Mouse (Mus musculus): Measurements from ENCODE around the gene Zfp84.
"Not testable (repeated sequence)": the region's sequence is repeated elsewhere in the genome, so short reads cannot be mapped to it uniquely, and the experiment has no call there.

The Zfp84 gene

DNA sequence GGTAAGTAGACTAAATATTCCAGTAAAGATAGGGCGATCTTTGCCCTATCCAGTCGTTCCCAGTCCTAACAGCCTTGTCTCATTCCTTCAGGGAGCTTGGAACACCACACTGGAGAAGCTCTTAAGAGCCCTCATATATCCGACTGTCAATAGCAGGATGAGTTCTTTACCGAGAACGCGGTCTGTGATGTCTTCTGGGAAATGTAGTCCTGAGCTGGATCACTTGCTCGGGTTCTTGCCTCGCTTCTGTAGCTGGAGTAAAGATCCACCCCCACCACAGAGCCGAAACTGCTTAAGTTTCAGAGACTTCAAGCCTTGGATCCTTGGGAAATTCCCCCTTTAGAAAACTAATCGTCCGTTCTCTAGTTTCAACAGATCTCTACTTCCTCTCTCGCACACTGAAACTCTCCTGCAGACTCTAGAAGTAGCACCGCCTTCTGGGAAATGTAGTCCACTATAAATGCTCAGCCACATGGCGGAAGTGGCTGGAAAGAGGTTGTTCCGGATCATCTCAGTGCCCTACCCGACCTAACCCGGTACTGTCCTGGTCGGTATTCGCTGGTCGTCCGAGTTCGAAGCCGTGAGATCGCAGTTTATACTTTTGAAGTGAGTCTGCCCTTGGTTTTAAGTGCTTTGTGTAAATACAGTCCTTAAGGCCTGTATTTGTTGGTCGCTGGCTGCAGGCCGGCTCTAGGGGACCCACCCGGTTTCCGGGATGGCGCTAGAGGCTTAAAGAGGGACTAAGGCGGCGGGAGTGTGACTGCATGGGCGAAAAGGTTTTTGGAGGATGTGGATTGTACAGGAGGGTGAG, at the start of gene Zfp84:
Gene Zfp84, plus strand, starts transcription at position 463 of the 811 bp plus-strand sequence.
- in situ Hi-C loops (cut with MboI, MseI) = loop anchor here (5.0 kb wide), 1 partner anchor 44 kb away; no protein-coding TSS in a partner anchor

DNA sequence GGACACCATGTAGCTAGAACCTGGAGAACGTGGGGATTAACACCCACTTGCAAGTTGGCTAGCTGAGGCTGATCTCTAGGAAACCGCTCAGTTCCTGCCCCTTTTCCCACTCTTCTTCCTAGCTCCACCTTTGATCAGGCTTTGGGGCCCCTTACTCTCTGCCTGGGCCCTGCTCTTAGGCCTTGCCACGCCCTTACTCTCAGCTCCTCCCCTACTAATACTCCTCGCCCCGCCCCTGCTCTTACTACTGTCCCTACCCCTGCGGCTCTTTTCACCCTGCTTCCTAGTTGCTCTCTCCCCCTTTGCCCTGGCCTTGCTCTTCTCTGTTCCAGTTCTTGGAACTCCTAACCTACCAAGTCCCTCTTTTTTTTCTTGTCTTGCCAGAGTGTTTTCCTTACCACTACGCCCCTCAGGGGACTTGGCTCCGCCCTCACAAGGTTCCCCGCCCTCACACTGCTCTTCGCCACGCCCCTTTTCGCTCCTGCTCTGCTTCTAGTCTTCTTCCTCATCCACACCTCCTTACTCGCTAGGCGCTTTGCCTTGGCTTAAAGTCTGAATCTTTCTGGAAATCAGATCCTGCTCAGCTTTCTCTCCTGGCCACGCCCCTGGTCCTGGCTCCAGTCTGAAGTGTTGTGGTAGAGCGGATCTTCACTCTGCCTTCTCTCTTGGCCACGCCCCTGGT, 42.8 kb upstream of the Zfp84 start:
- in situ Hi-C loops (cut with MboI, MseI) = not testable (repeated sequence)

DNA sequence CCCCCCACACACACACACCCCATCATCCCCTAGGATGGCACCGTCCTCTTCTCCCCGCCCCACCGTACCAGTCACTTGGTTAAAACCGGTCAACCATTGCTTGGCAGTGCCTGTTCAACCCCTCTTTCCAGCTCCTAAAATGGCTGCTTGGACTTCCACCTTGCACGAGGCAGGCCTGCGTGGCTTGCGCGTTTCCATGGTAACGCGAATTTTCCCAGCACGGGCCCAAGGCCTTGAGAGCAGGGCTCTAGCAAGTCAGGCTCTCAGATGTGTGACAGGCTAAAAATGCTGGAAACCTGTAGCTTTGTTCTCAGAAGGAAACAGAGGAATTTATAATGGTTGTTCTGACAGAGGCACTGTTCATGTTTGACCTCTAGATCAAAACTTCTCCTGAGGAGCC, 41.5 kb upstream of the Zfp84 start, which contains the start of gene Catsperg2:
Gene Catsperg2, minus strand, starts transcription at position 173 of the 400 bp plus-strand sequence.
- in situ Hi-C loops (cut with MboI, MseI) = not testable (repeated sequence)

DNA sequence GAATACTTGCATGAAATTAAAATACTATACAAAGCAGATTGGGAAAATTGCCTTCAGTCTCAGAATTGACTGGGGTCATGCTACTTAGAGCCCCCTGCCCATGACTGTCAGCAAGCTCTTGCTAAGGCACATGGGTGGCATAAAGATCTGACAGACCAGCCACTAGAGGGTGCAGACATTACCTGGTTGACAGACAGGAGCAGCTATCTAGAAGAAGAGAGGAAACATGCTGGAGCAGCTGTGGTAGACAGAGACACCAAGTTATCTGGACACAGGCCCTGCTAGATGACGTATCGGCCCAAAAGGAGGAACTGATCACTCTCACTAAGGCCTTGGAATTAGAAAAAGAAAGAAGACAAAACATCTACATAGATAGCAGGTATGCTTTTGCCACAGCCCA, 40.3 kb upstream of the Zfp84 start:
- in situ Hi-C loops (cut with MboI, MseI) = no loop called here

DNA sequence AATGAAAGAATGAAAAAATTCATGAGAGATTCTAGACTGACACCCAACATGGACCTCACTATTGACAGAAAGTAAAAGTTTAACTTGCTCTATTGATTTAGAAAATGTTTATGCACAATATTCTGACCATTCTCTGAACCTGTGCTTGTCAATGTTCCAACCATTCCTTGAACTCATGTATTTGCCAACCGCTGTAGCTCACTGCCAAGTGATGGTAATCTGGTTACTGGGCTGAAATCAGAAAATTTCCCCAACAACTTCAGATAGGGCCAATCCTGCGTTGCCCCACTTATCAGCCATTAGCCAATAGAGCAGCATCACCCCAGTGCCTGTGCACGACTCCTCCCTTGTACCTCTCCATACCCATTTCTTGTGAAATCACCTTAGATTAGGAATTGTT, 26.1 kb upstream of the Zfp84 start:
- in situ Hi-C loops (cut with MboI, MseI) = no loop called here

DNA sequence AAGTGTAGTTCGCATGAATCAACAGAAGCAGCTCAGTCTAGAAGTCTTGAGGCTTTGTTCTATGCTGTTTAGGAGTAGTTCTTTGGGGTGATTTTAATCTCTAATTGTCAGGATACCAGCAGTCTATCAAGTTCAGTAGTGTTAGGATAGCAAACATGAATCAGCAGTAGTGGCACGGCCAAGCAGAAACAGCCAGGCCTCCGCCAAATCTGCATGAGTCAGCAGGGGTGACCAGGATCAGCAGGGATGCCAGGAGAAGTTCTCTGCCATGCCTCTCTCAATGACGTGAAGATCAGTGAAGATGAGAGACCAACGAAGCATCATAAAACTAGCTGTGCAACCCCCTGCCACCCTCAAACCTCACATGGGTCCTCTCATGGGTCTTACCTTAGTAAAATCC, 7.9 kb upstream of the Zfp84 start:
- in situ Hi-C loops (cut with MboI, MseI) = no loop called here

DNA sequence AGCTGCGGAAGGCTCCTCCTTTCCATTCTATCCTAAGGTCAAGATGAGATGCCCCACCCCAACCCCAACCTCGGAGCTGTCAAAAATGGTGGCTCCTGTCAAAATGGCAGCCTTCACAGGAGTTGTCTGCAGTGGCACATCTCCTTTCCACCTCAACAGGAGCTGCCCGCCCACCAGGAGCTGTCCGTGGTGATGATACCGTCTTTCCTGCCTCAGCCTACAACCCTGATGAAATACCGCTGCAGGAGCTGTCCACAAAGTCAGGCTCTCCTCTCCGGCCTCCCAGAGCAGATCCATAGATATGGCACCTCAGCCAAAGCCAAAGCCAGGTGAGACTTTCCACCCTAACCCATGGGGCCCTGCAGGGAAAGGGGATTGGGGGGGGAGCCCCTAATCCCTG, 3.6 kb upstream of the Zfp84 start:
- in situ Hi-C loops (cut with MboI, MseI) = loop anchor here (5.0 kb wide), 1 partner anchor 48 kb away; no protein-coding TSS in a partner anchor

DNA sequence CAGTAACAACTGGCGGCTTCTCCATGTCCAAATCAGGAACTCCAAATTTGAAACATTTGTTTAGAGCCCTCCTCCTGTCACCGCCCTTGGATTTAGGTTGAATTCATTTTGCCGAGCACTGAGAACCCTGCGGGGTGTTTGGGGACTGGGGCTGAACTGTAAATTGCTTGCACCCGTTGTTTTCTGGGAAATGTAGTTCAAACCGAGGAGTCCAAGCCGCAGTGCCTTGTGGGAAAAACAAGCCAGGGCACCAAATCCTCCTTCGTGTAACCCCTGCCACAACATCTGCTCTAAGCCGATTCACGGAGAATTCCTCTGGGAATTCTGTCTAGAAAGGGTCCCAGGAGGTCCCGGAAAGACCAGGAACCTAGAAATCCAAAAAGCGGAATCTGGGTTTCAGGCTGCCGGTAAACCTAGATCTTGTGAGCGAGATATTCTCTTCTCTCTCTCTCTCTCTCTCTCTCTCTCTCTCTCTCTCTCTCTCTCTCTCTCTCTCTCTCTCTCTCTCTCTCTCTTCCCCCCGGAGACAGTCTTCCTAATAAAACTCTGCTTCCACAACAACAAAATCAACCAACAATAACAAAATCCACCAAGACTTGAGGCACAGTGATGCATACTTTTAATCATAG, 1.2 kb upstream of the Zfp84 start:
- in situ Hi-C loops (cut with MboI, MseI) = loop anchor here (5.0 kb wide), 1 partner anchor 45 kb away; no protein-coding TSS in a partner anchor

DNA sequence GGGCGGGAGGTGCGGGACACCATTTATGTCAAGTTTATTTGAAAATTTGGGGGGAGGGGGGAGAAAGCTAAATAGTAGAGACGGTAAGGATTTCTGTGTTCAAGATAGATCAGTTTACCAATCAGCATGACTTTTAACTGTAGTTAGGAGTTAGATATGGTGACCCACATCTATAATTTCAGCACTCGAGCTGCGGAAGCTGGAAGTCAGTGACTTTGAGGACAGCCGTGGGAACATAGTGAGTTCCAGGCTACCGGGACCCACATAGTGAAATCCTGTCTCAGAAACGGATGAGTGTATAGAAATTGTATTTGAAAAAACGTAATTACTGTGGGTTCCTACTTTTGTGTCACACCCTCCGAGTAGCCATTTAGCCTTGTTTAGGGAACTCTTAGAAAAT, 628 bp downstream of the Zfp84 start:
- in situ Hi-C loops (cut with MboI, MseI) = loop anchor here (5.0 kb wide), 1 partner anchor 43 kb away; no protein-coding TSS in a partner anchor

DNA sequence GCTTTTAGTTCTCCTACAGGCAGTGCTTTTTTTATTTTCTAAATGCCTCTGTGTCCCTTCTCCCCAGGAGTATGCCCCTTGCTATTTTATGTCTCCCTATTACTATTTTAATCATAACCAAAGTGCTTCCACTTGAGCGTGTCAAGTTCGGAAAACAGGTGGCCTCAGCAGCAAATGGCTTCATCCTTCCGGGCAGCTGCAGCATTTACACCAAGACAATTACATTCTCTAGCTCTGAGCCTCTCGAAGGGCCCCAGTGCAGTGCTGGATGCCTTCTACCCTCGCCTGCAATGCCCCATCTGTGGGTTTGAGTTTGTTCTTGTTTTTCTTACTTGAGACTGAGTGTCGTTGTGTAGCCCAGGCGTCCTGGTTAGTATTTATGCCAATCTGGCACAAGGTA, 5.2 kb downstream of the Zfp84 start:
- in situ Hi-C loops (cut with MboI, MseI) = no loop called here

DNA sequence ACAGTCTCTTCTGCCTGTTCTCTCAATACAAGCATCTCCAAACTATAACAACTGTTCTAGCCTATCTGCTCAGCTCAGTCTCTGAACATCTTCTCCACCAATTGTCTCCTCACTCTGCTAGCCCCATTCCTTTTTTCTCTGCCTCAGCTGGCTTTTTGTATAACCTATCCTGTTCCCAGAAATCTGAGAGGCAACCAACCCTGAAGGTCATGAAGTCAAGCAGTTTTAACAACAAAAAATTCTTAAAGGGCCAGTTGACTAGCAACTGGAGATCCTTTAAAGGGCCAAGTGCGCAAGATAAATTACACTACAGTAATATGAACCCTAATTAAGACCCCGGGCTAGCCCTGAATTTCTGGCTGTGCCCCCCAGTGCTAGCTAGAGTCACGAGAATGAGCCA, 6.0 kb downstream of the Zfp84 start:
- in situ Hi-C loops (cut with MboI, MseI) = no loop called here

DNA sequence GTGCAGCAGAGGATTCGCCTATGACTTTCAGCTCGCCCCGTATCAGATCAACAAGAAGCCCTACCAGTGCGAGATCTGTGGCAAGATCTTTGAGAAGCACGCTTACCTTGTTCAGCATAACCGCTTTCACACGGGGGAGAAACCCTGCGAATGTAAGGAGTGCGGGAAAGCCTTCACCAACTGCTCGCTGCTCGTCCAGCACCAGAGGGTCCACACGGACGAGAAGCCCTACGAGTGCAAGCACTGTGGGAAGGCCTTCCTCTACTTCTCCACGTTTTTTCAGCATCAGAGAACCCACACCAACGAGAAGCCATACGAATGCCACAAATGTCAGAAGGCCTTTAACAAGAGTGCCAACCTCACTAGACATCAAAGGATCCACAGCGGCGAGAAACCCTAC, 8.2 kb downstream of the Zfp84 start:
- in situ Hi-C loops (cut with MboI, MseI) = no loop called here

DNA sequence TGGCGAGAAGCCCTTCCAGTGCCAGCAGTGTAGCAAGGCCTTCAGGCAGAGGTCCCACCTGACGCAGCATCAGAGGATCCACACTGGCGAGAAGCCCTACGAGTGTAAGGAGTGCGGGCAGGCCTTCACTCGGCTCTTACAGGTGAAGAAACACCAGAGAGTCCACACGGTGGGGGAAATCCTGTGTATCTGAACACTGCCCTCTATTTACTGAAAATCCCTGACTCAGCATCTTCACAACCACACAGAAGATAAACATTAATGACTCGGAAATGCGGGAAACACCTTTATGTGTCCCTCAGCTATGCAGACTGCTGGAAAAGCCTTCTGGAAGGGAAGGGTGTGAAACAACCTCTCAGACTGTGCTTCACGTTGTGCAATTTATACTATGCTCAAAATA, 9.0 kb downstream of the Zfp84 start:
- in situ Hi-C loops (cut with MboI, MseI) = no loop called here

DNA sequence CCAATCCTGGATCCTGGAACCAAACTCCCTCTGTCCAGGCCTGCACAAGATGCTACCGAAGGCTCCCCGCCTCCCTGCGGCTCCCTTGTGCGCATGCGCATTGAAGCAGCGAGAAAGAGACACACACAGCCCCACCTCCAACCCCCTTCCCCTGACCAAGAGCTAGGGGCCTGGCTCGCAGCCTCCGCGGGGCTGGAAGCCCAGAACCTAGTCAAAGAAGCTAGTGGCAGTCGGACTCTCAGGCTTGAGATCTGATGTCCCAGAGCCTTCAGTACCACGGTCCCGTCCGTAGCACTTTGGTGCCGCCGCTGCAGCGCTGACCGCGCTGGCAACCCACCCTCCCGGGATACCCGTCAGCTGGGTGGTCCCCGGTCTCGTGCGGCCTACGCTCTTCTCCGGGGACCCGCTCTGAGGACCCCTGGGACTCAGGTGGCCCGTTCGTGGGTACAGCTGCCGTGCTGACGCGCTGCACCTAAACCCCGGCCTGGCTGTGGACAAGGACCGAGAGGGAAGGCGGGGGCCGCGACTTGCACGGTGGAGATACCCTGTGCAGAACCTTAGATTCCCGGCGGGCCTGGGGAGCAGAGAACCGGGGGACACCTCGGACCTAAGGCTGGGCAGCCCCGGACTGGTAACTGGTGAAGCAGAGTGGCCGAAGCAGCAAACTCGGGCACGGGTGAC, 15.7 kb downstream of the Zfp84 start, which contains the start of gene Zfp30:
Gene Zfp30, plus strand, starts transcription at position 128 of the 681 bp plus-strand sequence.
- in situ Hi-C loops (cut with MboI, MseI) = no loop called here

DNA sequence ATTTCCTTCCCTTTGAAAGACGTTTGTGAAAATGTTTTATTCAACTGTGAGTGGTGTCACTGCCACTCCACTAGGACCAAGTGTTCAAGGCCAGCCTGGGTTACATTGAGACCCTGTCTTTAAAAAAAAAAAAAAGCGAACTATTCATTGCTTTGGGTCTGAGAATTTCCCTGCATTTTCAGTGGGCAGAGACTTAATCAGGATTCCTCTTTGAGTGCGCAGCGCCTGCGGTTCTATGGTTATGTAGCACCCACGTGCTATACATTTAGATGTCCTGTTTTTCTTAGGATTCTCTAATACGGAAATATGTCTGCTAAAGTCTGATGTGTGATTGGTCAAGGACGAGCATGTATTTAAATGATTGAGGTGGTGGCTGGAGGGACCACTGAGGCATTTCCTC, 16.7 kb downstream of the Zfp84 start:
- in situ Hi-C loops (cut with MboI, MseI) = no loop called here

DNA sequence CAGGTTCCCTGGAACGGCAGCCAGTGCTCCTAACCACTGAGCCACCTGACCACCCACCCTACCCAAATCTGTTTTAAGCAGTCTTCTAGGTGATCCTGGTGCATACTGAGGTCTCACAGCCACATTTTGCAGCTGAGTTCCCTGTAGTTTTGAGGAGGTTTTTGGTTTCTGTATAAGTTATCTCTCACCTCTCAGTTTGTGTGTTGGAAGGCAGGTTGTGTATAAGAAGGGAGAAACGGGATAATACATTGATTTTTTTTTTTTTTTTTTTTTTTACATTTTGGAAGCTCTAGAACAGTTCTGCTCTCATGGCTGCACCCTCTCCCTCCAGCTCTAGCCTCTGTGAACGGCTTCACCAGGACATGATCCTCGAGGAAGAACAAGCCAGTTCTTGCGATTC, 17.5 kb downstream of the Zfp84 start:
- in situ Hi-C loops (cut with MboI, MseI) = no loop called here

DNA sequence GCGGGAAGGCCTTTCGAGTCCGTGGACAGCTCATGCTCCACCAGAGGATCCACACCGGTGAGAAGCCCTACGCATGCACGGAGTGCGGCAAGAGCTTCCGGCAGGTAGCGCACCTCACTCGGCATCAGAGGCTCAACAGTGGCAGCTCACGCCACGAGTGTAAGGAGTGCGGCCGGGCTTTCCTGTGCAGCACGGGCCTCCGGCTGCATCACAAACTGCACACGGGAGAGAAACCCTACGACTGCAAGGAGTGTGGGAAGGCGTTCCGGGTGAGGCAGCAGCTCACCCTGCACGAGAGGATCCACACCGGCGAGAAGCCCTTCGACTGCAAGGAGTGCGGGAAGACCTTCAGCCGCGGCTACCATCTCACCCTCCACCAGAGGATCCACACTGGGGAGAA, 24.6 kb downstream of the Zfp84 start:
- in situ Hi-C loops (cut with MboI, MseI) = no loop called here

DNA sequence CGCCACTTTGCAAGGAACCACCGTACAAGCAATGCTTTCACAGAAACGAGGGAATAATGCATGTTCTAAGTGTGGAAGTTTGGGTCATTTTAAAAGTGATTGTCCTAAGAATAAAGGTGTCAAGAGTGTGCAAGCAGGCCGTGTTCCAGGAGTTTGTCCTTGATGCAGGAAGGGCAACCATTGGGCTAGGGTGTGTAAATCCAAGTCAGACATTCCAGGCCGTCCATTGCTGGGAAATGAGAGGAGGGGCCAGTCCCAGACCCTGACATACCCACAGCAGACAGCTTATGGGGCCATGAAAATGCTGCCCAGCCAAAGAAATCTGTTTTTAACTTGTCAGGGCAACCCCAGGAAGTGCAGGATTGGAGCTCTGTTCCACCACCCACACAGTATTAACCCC, 38.7 kb downstream of the Zfp84 start:
- in situ Hi-C loops (cut with MboI, MseI) = no loop called here

DNA sequence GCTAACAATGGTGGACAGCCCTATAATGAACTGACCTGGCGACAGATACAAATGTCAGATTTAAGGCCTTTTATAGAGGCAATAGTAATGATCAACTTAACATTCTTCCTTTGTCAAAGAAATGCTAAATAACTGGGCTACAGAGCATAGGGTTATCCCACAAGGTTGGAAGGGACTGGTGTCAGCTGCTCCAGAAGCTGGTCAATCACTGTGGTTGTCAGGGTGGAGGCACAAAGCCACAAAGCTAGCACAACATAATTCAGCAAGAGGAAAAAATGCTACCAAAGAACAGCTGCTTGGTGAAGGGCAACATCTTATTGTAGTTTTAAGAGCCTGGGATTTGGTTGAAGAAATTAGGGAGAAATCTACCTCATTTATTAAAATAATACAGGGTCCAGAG, 43.9 kb downstream of the Zfp84 start:
- in situ Hi-C loops (cut with MboI, MseI) = loop anchor here (5.0 kb wide), 1 partner anchor 45 kb away; the partner anchor contains the start of gene Zfp84

DNA sequence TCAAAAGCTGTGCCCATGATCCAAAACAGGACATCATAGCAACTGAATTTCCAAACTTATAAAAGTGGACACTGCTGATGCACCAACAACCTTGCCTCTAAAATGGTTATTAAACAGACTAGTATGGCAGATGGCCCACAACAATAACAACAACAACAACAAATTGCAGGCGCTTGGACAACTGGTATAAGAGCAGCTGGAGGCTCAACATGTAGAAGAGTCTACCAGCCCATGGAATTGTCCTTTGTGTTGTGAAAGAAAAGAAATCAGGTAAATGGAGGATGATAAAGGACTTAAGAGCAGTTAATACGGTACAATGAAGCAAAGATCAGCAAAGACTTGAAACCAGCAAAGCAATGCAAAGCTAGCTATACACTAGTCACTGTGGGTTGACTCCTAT, 46.0 kb downstream of the Zfp84 start:
- in situ Hi-C loops (cut with MboI, MseI) = loop anchor here (5.0 kb wide), 1 partner anchor 47 kb away; the partner anchor contains the start of gene Zfp84

DNA sequence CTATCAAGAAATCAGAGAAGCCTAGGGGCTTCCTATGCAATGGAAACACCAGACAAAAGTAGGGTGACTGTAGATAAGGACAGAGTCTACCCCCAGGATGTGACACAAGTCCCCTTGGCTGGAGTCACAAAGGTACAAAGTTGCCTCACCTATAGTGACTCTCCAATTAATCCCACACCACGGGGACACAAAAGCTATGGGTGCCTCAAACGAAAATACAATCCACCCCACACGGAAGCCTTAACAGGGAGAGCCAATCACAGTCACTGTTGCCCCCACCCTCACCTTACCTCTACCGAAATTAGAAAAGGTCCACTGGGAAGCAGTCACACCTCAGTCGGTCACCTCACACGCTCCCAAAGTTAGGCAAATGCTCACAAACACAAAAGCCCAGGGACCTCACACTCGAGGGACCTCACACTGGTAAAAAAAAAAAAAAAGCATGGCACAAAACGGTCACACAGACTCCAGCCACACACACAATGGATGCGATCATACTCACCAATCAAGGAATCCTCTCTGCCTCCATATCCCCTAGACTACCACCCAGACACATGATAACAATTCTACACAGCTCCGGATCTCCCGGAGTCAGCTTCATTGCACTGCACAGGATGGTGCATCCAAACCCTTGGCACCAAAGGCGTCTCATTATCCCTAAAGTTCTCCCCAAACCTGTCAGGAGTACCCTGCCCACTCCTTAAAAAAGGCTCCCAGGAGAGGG, 46.9 kb downstream of the Zfp84 start:
- in situ Hi-C loops (cut with MboI, MseI) = no loop called here

Data from regulatory T cell (primary cell).